Mouse (Mus musculus) CD4-positive naive resting alpha-beta T cell, adult 76 days (primary cell): Measurements from ENCODE around the gene Grsf1. TPM values are rescaled to one million over a fixed set of nuclear protein-coding genes. Genes with fewer than 3 reads are reported as not detected.

Experiments used
- total RNA-seq: library from RNA; stranded (reverse); gene quantifications from one replicate; pipeline ENCODE4 v1.2.4, GENCODE M21; 2023

Grsf1 gene
- total RNA-seq, result 39.6 TPM

GRCm38 (mm10) chr5:88675443-88676387 is at the start of gene Grsf1:
Grsf1 (minus strand) TSS chr5:88676171.

GRCm38 (mm10) chr5:88720116-88721002 is 44.4 kb upstream of the Grsf1 start, which contains the start of gene Mob1b:
Mob1b (plus strand) TSS chr5:88720855.

Other genes with a start within 250 kb of the Grsf1 start
- not detected for gene Ambn, start 220.2 kb downstream of the Grsf1 start, total RNA-seq
- not detected for gene Enam, start 188.2 kb downstream of the Grsf1 start, total RNA-seq
- 66.4 TPM for gene Jchain, start 148.3 kb downstream of the Grsf1 start, total RNA-seq
- gene Utp3, start 121.7 kb downstream of the Grsf1 start, total RNA-seq, result 54.1 TPM
- 8.8 TPM for gene Rufy3, start 111.1 kb downstream of the Grsf1 start, total RNA-seq
- 27.0 TPM for gene Mob1b, start 44.7 kb upstream of the Grsf1 start, total RNA-seq
- 25.8 TPM for gene Dck, start 88.8 kb upstream of the Grsf1 start, total RNA-seq
- 0.76 TPM for gene Slc4a4, start 210.6 kb upstream of the Grsf1 start, total RNA-seq